ENCODE assay signal across 10 mouse cellular contexts in genomic region chr5:99729931-99730330, GRCm38 (mm10). TPM values are rescaled to one million over a fixed set of nuclear protein-coding genes. Genes with fewer than 3 reads are reported as not detected.
A peak's percentile ranks its signal among the peaks of the same experiment; 100 is the strongest.
DNase-seq lines count a peak whose midpoint lies in the region; ATAC-seq lines count a peak whose summit lies in the region.
"Had no signal": no experiment of that assay in that cellular context is flagged by ENCODE, and none has a peak within 500 bp of the region (broad histone marks: within the 10 kb centered on the region; RNA-seq: fewer than 3 reads in every experiment).

No protein-coding gene starts in this region.

- H3K4me1 ChIP-seq in forebrain, embryonic 14.5 days (ENCODE audit: control insufficient read depth, insufficient read depth, low read length) = peaks cover 7% of the 10 kb centered on the region
- H3K4me1 ChIP-seq in forebrain, embryonic 11.5 days (replicated peaks; ENCODE audit: control insufficient read depth, insufficient read depth, low read length) = peaks cover 9% of the 10 kb centered on the region
- peaks cover 17% of the 10 kb centered on the region for H3K4me1 ChIP-seq in hindbrain, embryonic 12.5 days
- peaks cover 10% of the 10 kb centered on the region; the same call in 1 of the 2 replicates for H3K4me1 ChIP-seq in hindbrain, embryonic 11.5 days (replicated peaks; ENCODE audit: control insufficient read depth, insufficient read depth, low read length)
- peaks cover 15% of the 10 kb centered on the region; the same call in 1 of the 2 replicates for H3K4me1 ChIP-seq in hindbrain, embryonic 14.5 days (replicated peaks; ENCODE audit: control insufficient read depth, insufficient read depth, low read length)
- H3K4me1 ChIP-seq in midbrain, embryonic 14.5 days (ENCODE audit: control insufficient read depth, insufficient read depth, low read length) = peaks cover 14% of the 10 kb centered on the region
- H3K4me1 ChIP-seq in intestine, embryonic 16.5 days (ENCODE audit: control insufficient read depth, insufficient read depth, low read length) = peaks cover 7% of the 10 kb centered on the region; the same call in 1 of the 2 replicates

- H3K9me3 ChIP-seq in forebrain, embryonic 14.5 days (replicated peaks; ENCODE audit: control insufficient read depth, low read length) = no peaks in the 10 kb centered on the region
- no peaks in the 10 kb centered on the region for H3K9me3 ChIP-seq in forebrain, embryonic 11.5 days (ENCODE audit: control insufficient read depth, low read length)
- no peaks in the 10 kb centered on the region for H3K9me3 ChIP-seq in hindbrain, embryonic 12.5 days (replicated peaks)
- no peaks in the 10 kb centered on the region for H3K9me3 ChIP-seq in hindbrain, embryonic 11.5 days (ENCODE audit: control insufficient read depth, low read length)
- no peaks in the 10 kb centered on the region for H3K9me3 ChIP-seq in hindbrain, embryonic 14.5 days (ENCODE audit: control insufficient read depth, low read length)
- H3K9me3 ChIP-seq in midbrain, embryonic 14.5 days (ENCODE audit: control insufficient read depth, low read length) = no peaks in the 10 kb centered on the region
- no peaks in the 10 kb centered on the region for H3K9me3 ChIP-seq in intestine, embryonic 16.5 days (ENCODE audit: control insufficient read depth, low read length)
- H3K9me3 ChIP-seq: liver, embryonic 12.5 days had no signal

- H3K36me3 ChIP-seq in forebrain, embryonic 14.5 days (ENCODE audit: control insufficient read depth, insufficient read depth, low read length) = no peaks in the 10 kb centered on the region
- no peaks in the 10 kb centered on the region for H3K36me3 ChIP-seq in forebrain, embryonic 11.5 days (ENCODE audit: control insufficient read depth, insufficient read depth, low read length)
- no peaks in the 10 kb centered on the region for H3K36me3 ChIP-seq in hindbrain, embryonic 12.5 days
- H3K36me3 ChIP-seq in hindbrain, embryonic 11.5 days (ENCODE audit: control insufficient read depth, insufficient read depth, low read length) = no peaks in the 10 kb centered on the region
- no peaks in the 10 kb centered on the region for H3K36me3 ChIP-seq in hindbrain, embryonic 14.5 days (replicated peaks; ENCODE audit: control insufficient read depth, insufficient read depth)
- H3K36me3 ChIP-seq in midbrain, embryonic 14.5 days (ENCODE audit: control insufficient read depth, insufficient read depth, low read length) = no peaks in the 10 kb centered on the region
- no peaks in the 10 kb centered on the region for H3K36me3 ChIP-seq in intestine, embryonic 16.5 days (ENCODE audit: control insufficient read depth, insufficient read depth, low read length)
- H3K36me3 ChIP-seq: liver, embryonic 12.5 days had no signal

- peak overlapping the region; percentile 98 for H3K4me2 ChIP-seq in forebrain, embryonic 14.5 days (ENCODE audit: low read length)
- H3K4me2 ChIP-seq in forebrain, embryonic 11.5 days (ENCODE audit: low read depth, low read length, severe bottlenecking) = no peak overlapping the region
- H3K4me2 ChIP-seq in hindbrain, embryonic 12.5 days (replicated peaks) = 0 out of 2 replicates have a peak overlapping the region, but pooled peaks have one; percentile 100
- no peak overlapping the region for H3K4me2 ChIP-seq in hindbrain, embryonic 11.5 days (replicated peaks; ENCODE audit: low read depth, low read length)
- H3K4me2 ChIP-seq in hindbrain, embryonic 14.5 days (replicated peaks) = peak overlapping the region; percentile 94; the same call in 1 of the 2 replicates
- no peak overlapping the region; the same call in 1 of the 2 replicates for H3K4me2 ChIP-seq in midbrain, embryonic 14.5 days (ENCODE audit: low read length)
- H3K4me2 ChIP-seq in intestine, embryonic 16.5 days (ENCODE audit: low read depth, low read length) = no peak overlapping the region; the same call in 1 of the 2 replicates

- H3K9ac ChIP-seq in forebrain, embryonic 14.5 days (ENCODE audit: low read length) = no peak overlapping the region
- H3K9ac ChIP-seq in forebrain, embryonic 11.5 days (ENCODE audit: low read length) = no peak overlapping the region
- no peak overlapping the region for H3K9ac ChIP-seq in hindbrain, embryonic 12.5 days
- no peak overlapping the region for H3K9ac ChIP-seq in hindbrain, embryonic 11.5 days (ENCODE audit: low read depth, low read length)
- no peak overlapping the region for H3K9ac ChIP-seq in hindbrain, embryonic 14.5 days
- H3K9ac ChIP-seq in midbrain, embryonic 14.5 days (replicated peaks; ENCODE audit: low read length) = no peak overlapping the region
- no peak overlapping the region for H3K9ac ChIP-seq in intestine, embryonic 16.5 days (ENCODE audit: low read depth, low read length)
- H3K9ac ChIP-seq: liver, embryonic 12.5 days had no signal

- 76% methylated on average over 1 of the region's 1 CpGs for WGBS in forebrain, embryonic 14.5 days
- WGBS in forebrain, embryonic 11.5 days = 83% methylated on average over 1 of the region's 1 CpGs
- WGBS in hindbrain, embryonic 12.5 days = 76% methylated on average over 1 of the region's 1 CpGs
- 70% methylated on average over 1 of the region's 1 CpGs for WGBS in hindbrain, embryonic 11.5 days
- 76% methylated on average over 1 of the region's 1 CpGs for WGBS in hindbrain, embryonic 14.5 days
- WGBS in midbrain, embryonic 14.5 days = 78% methylated on average over 1 of the region's 1 CpGs
- 79% methylated on average over 1 of the region's 1 CpGs for whole genome bisulfite sequencing in intestine, embryonic 16.5 days

- H3K27me3 ChIP-seq in forebrain, embryonic 14.5 days (replicated peaks; ENCODE audit: control insufficient read depth, insufficient read depth, low read length) = peaks cover 6% of the 10 kb centered on the region; the same call in 1 of the 2 replicates
- peaks cover 20% of the 10 kb centered on the region for H3K27me3 ChIP-seq in forebrain, embryonic 11.5 days (ENCODE audit: control insufficient read depth, insufficient read depth, low read length)
- H3K27me3 ChIP-seq in hindbrain, embryonic 12.5 days = peaks cover 21% of the 10 kb centered on the region
- H3K27me3 ChIP-seq in hindbrain, embryonic 11.5 days (ENCODE audit: control insufficient read depth, insufficient read depth, low read length) = peaks cover 21% of the 10 kb centered on the region; the same call in 1 of the 2 replicates
- peaks cover 11% of the 10 kb centered on the region; the same call in 1 of the 2 replicates for H3K27me3 ChIP-seq in hindbrain, embryonic 14.5 days (ENCODE audit: control insufficient read depth, insufficient read depth, low read length)
- H3K27me3 ChIP-seq in midbrain, embryonic 14.5 days (ENCODE audit: control insufficient read depth, insufficient read depth, low read length) = peaks cover 17% of the 10 kb centered on the region
- no peaks in the 10 kb centered on the region; the same call in 1 of the 2 replicates for H3K27me3 ChIP-seq in intestine, embryonic 16.5 days (replicated peaks; ENCODE audit: control insufficient read depth, insufficient read depth, low read length)

- H3K27ac ChIP-seq in forebrain, embryonic 14.5 days (ENCODE audit: low read depth, low read length) = no peak overlapping the region
- H3K27ac ChIP-seq in forebrain, embryonic 11.5 days (ENCODE audit: low read depth, low read length) = no peak overlapping the region
- H3K27ac ChIP-seq in hindbrain, embryonic 12.5 days = no peak overlapping the region
- no peak overlapping the region for H3K27ac ChIP-seq in hindbrain, embryonic 11.5 days (ENCODE audit: low read depth, low read length)
- no peak overlapping the region for H3K27ac ChIP-seq in hindbrain, embryonic 14.5 days
- H3K27ac ChIP-seq in midbrain, embryonic 14.5 days (replicated peaks; ENCODE audit: low read depth, low read length) = no peak overlapping the region
- no peak overlapping the region for H3K27ac ChIP-seq in intestine, embryonic 16.5 days (ENCODE audit: low read length)
- H3K27ac ChIP-seq: layer of hippocampus, adult 2 months; liver, embryonic 12.5 days had no signal

- no peak for ATAC-seq in forebrain, embryonic 14.5 days
- no peak for ATAC-seq in forebrain, embryonic 11.5 days (replicated peaks; ENCODE audit: low FRiP score)
- ATAC-seq in hindbrain, embryonic 12.5 days (ENCODE audit: low FRiP score) = no peak
- no peak for ATAC-seq in hindbrain, embryonic 11.5 days (ENCODE audit: low FRiP score)
- no peak for ATAC-seq in hindbrain, embryonic 14.5 days (ENCODE audit: low FRiP score)
- no peak for ATAC-seq in midbrain, embryonic 14.5 days (ENCODE audit: low FRiP score, low TSS enrichment)
- ATAC-seq in intestine, embryonic 16.5 days = no peak

- H3K4me3 ChIP-seq in forebrain, embryonic 14.5 days (ENCODE audit: low read depth, low read length) = no peak overlapping the region
- H3K4me3 ChIP-seq in forebrain, embryonic 11.5 days (ENCODE audit: low read depth, low read length) = no peak overlapping the region
- H3K4me3 ChIP-seq in hindbrain, embryonic 12.5 days = no peak overlapping the region
- no peak overlapping the region for H3K4me3 ChIP-seq in hindbrain, embryonic 11.5 days (ENCODE audit: low read depth, low read length)
- no peak overlapping the region for H3K4me3 ChIP-seq in hindbrain, embryonic 14.5 days (replicated peaks; ENCODE audit: low read length)
- H3K4me3 ChIP-seq in midbrain, embryonic 14.5 days (replicated peaks; ENCODE audit: low read depth, low read length) = peak overlapping the region; percentile 69; the same call in 1 of the 2 replicates
- no peak overlapping the region for H3K4me3 ChIP-seq in intestine, embryonic 16.5 days (ENCODE audit: low read length)

- no peak for DNase-seq in forebrain, embryonic 14.5 days (ENCODE audit: low spot score)
- DNase-seq in forebrain, embryonic 11.5 days (ENCODE audit: low spot score) = no peak
- DNase-seq in hindbrain, embryonic 11.5 days (ENCODE audit: low spot score) = no peak
- DNase-seq in hindbrain, embryonic 14.5 days (ENCODE audit: low spot score) = no peak
- DNase-seq in midbrain, embryonic 14.5 days = no peak
- DNase-seq in thymus, postnatal 10 days (ENCODE audit: low spot score in 2 of 2) = no peak

RNA-seq across cellular contexts. Expression of gene Rasgef1b, which starts 1.1 kb away (rescaled TPM):
- polyA plus RNA-seq in forebrain, embryonic 14.5 days (2014; fragmentation: Nextera tagmentation; extraction: Ambion mirVana) = 97.5 and 105 TPM in 2 replicates
- 21.5 and 25.5 TPM in 2 replicates for polyA plus RNA-seq in forebrain, embryonic 11.5 days (2014; fragmentation: Nextera tagmentation; extraction: Ambion mirVana)
- 25.9 and 30.5 TPM in 2 replicates for polyA plus RNA-seq in hindbrain, embryonic 12.5 days (2016; fragmentation: Nextera tagmentation; extraction: Ambion mirVana)
- 14.1 and 14.3 TPM in 2 replicates for polyA plus RNA-seq in hindbrain, embryonic 11.5 days (2014; fragmentation: Nextera tagmentation; extraction: Ambion mirVana)
- polyA plus RNA-seq in hindbrain, embryonic 14.5 days (2014; fragmentation: Nextera tagmentation; extraction: Ambion mirVana) = 47.5 and 51.5 TPM in 2 replicates
- polyA plus RNA-seq in midbrain, embryonic 14.5 days (2014; fragmentation: Nextera tagmentation; extraction: Ambion mirVana) = 59.5 and 75.6 TPM in 2 replicates
- 6.1 and 7.3 TPM in 2 replicates for polyA plus RNA-seq in intestine, embryonic 16.5 days (2015; fragmentation: Nextera tagmentation; extraction: Ambion mirVana)

Comparison
In these comparisons a context has a peak if more than half of its experiments do, and no peak if none do; other contexts are left out.
1. H3K4me2 ChIP-seq: peak in forebrain, embryonic 14.5 days (single experiment), hindbrain, embryonic 12.5 days (single experiment) and hindbrain, embryonic 14.5 days (single experiment); none in forebrain, embryonic 11.5 days (single experiment), hindbrain, embryonic 11.5 days (single experiment), midbrain, embryonic 14.5 days (single experiment) and intestine, embryonic 16.5 days (single experiment).